Mouse (Mus musculus) olfactory bulb, adult 2 months (tissue): ENCODE results near the gene Syk. TPM values are rescaled to one million over a fixed set of nuclear protein-coding genes. Genes with fewer than 3 reads are reported as not detected.

Experiments
- H3K27ac ChIP-seq: fragments of 200-500 bp; 2 replicates; pipeline ENCODE4 v1.5.1; 2012; ENCODE audit warnings: low read depth, low read length; ENCODE audit not compliant: insufficient read depth
- H3K4me1 ChIP-seq: fragments of 200-500 bp; 2 replicates; pipeline ENCODE4 v1.6.1; 2012; ENCODE audit warnings: low read length; ENCODE audit not compliant: control insufficient read depth, insufficient read depth
- H3K4me3 ChIP-seq: fragments of 200-500 bp; 2 replicates; pipeline ENCODE4 v1.5.1; 2012; ENCODE audit warnings: mild to moderate bottlenecking, low read depth, low read length, moderate library complexity; ENCODE audit not compliant: insufficient read depth
- CTCF ChIP-seq: fragments of 200-500 bp; IDR thresholded peaks from 2 replicates; pipeline ENCODE4 v1.5.1; 2012; ENCODE audit warnings: low read depth, mild to moderate bottlenecking, low read length, moderate library complexity; ENCODE audit not compliant: insufficient read depth
- POLR2A ChIP-seq: fragments of 200-500 bp; IDR thresholded peaks from 2 replicates; pipeline ENCODE4 v1.6.1; 2012; ENCODE audit warnings: mild to moderate bottlenecking, low read depth, low read length, moderate library complexity; ENCODE audit not compliant: insufficient read depth
- WGBS: fragments of 180-500 bp; shearing (Covaris S2); methylation state at CpG from one replicate; pipeline ENCODE4 v1.1.7; 2018; 5-methylcytosine and 5-hydroxymethylcytosine counted together
- polyA plus RNA-seq: library from polyadenylated mRNA; stranded (reverse); fragments of >200 nt; gene quantifications from 2 replicates; pipeline ENCODE4 v1.2.4, GENCODE M21; 2012; ENCODE audit warnings: low replicate concordance; ENCODE audit not compliant: missing spikeins, insufficient read depth, insufficient read length

Gene Syk
- polyA plus RNA-seq, 1 experiment: not detected

DNA sequence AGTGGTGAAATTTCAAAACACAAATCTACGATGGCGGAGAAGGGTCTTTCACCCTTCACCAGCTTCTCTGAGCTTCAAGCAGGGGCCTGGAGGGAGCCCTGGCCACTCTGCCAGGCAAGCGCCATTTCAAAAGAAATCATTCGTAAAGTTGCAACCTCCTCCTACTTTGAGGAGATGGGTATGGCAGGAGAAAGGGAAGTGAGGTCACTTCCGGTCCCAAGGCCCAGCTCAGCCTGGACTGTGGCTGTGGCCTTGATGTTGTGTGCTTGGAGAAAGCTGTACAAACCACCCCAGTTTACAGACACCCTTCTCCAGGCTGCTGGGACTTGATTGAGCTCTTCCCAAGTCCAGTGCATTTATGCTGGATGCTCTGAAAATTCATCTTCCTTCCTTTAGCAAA is 36.5 kb downstream of the Syk start:
- no peak overlapping the region for H3K4me3 ChIP-seq
- TF ChIP-seq POLR2A (no peak), CTCF (no peak)
- no peaks in the 10 kb centered on the region for H3K4me1 ChIP-seq
- H3K27ac ChIP-seq: no peak overlapping the region
- 85% methylated on average over 5 of the region's 5 CpGs for WGBS

- no peak overlapping the region for H3K4me3 ChIP-seq
- H3K27ac ChIP-seq: no peak overlapping the region
- TF ChIP-seq CTCF (no peak), POLR2A (no peak)
- H3K4me1 ChIP-seq: no peaks in the 10 kb centered on the region
- 65% methylated on average over 4 of the region's 4 CpGs for WGBS
These were observed 41.1 kb downstream of the Syk start for GRCm38 (mm10) chr13:52624038-52624437.

DNA sequence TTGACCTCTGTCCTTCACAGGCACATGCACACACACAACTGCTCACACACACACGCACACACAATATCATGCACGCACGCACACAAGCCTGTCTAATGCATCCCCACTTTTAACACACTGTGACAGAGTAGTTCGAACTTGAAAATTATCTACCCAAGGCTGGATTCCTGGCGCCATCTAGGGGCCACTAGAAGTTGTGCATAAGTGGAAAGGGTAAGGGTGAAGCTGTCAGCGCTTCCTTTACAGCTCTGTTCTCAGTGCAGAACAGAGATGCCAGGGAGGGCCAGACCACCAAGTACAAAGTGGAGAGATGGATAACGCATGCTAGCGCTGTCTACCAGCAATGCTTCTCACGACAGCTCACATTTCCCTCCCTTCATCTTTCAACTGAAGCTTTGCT is 45.6 kb downstream of the Syk start:
- TF ChIP-seq CTCF (no peak), POLR2A (no peak)
- H3K4me3 ChIP-seq: no peak overlapping the region
- no peak overlapping the region for H3K27ac ChIP-seq
- no peaks in the 10 kb centered on the region for H3K4me1 ChIP-seq
- WGBS: 28% methylated on average over 9 of the region's 9 CpGs

GRCm38 (mm10) chr13:52631624-52632023 is 48.7 kb downstream of the Syk start:
- whole genome bisulfite sequencing: 54% methylated on average over 4 of the region's 4 CpGs
- Histone ChIP-seq H3K27ac (no peak overlapping the region), H3K4me1 (no peaks in the 10 kb centered on the region), H3K4me3 (no peak overlapping the region)
- TF ChIP-seq POLR2A (no peak), CTCF (no peak)

DNA sequence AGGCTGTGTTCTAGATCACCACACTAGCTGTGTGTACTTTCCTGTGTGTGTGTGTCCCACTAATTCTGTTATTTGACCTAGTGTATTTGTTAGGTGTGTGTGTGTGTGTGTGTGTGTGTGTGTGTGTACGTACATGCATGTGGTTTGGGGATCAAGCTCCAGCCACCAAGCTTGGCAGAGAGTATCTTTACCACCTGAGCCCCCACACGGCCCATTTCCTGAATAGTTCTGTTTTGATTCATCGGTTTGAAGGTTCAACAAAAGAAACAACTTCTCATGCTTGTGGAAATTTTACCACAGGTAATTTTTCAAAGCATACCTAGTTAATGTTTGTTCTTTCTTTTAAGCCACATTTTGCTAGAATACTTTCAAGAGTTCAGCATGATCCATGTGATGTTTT is 52.5 kb downstream of the Syk start:
- 89% methylated on average over 3 of the region's 3 CpGs for WGBS
- H3K4me1 ChIP-seq: no peaks in the 10 kb centered on the region
- TF ChIP-seq CTCF: no peak
- H3K27ac ChIP-seq: no peak overlapping the region
- no peak overlapping the region for H3K4me3 ChIP-seq

- H3K4me1 ChIP-seq: no peaks in the 10 kb centered on the region
- H3K27ac ChIP-seq: no peak overlapping the region
- H3K4me3 ChIP-seq: no peak overlapping the region
- TF ChIP-seq POLR2A (no peak), CTCF (no peak)
- 90% methylated on average over 10 of the region's 10 CpGs for WGBS
These were observed 53.3 kb downstream of the Syk start for GRCm38 (mm10) chr13:52636176-52636748.

- Histone ChIP-seq H3K4me3 (no peak overlapping the region), H3K4me1 (peaks cover 2% of the 10 kb centered on the region; the same call in 1 of the 2 replicates), H3K27ac (no peak overlapping the region)
- TF ChIP-seq CTCF (no peak), POLR2A (no peak)
- WGBS: 91% methylated on average over 3 of the region's 3 CpGs
These were observed 63.6 kb downstream of the Syk start for GRCm38 (mm10) chr13:52646566-52646965.

DNA sequence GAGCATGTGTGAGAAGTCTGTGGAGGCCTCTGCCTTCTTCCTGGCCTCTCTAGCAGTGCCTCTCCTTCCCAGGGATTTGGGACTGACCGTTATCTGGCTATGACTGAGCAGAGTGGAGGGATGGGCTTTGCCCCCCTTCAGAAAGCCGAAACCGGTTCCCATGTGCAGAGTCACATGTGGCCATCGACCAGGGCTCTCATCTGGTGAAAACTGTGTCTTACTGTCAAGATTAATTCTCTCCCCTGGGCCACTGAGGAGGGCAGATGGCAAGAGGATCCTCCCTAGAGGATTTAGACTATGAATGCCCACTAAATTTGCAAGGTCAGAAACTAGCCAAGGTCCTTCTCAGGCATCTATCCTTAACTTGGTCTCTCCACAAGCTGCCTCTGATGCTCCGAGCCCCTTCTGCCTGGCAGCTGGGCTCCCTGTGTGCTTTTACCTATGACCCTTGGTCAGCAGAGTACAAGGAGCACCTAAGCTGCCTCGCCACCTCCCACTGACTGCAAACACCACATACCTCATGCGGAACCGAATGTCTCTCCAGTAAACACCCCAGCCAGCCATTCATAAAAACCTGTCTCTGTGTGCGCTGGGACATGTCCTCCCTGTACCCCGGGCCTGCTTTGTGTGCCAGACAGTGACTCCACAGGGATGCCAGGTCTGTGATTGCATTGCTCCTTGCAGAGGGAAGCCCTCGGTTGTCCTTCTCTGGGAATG is 65.2 kb downstream of the Syk start:
- H3K4me3 ChIP-seq: no peak overlapping the region
- no peak for TF ChIP-seq CTCF
- no peak for TF ChIP-seq POLR2A
- H3K4me1 ChIP-seq: peaks cover 2% of the 10 kb centered on the region; the same call in 1 of the 2 replicates
- WGBS: 80% methylated on average over 11 of the region's 11 CpGs
- no peak overlapping the region for H3K27ac ChIP-seq

DNA sequence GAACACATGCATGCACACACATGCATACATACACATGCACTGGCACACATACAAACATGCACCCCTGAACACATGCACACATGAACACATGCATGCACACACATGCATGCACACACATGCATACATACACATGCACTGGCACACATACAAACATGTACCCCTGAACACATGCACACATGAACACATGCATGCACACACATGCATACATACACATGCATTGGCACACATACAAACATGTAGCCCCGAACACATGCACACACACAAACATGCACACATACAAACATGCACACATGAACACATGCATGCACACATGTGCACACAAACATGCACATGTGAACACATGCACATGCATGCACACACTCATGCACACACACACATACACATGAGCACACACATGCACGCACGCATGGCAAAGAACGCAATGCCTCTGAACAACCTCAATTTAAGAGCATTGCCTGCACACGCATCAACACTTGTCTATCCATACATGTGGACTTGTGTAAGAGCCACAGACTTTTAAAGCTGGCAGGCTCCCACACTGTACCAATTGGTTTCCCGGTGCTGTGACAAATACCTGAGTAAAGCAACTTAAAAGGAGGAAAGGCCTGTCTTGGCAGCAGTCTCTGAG is 66.9 kb downstream of the Syk start:
- peaks cover 2% of the 10 kb centered on the region; the same call in 1 of the 2 replicates for H3K4me1 ChIP-seq
- no peak overlapping the region for H3K4me3 ChIP-seq
- TF ChIP-seq CTCF: no peak
- TF ChIP-seq POLR2A: no peak
- no peak overlapping the region for H3K27ac ChIP-seq
- 95% methylated on average over 6 of the region's 6 CpGs for WGBS
